Mouse (Mus musculus) cerebellum, postnatal 25 days (tissue): ENCODE data around the gene Ttc21a.

Experiments
- DNase-seq, 2 experiments: peaks; one replicate each; pipeline ENCODE4 v3.0.0; 2021; ENCODE audit warnings: mixed read lengths in 2 of 2

Gene Ttc21a

DNA sequence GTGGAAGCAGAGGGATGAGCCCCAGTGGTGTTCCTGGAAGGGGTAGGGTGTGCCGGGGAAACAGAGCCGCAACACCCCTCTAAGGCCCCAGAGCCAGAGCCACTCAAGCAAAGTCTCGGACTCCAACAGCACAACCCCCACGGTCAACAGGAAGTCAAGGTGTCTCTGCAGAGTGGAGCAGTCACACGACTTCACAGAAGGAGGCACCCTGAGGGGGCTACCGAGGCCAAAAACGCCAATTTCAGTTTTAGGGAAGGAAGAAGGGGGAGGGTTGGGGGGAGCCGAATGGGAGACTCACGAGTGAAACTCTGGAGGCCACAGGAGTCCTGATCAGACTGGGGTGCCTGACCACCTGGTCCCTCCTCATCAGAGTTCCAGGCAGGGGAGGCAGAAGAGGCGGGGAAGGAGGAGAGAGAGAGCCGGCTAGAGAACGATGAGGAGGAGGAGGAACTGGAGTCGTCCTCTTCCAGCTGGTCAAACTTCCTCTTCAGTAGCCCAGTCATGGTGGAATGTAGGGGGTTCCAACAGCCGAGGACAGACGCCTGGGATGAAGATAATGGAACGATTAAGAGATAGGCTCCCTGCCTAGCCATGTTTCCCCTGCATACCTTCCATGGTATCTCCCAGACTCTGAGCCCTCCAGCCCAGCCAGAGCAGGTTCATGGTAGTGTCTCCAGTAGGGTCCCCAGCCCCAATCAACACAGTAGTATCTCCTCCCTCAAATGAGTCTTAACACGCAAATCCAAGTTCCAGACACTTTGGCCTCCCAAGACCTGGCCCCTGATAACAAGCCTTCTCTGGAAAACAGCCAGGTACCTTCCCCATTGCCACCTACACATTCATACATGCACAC, 39.5 kb downstream of the Ttc21a start:
- peak in 1 of 2 experiments; percentile 28 for DNase-seq

DNA sequence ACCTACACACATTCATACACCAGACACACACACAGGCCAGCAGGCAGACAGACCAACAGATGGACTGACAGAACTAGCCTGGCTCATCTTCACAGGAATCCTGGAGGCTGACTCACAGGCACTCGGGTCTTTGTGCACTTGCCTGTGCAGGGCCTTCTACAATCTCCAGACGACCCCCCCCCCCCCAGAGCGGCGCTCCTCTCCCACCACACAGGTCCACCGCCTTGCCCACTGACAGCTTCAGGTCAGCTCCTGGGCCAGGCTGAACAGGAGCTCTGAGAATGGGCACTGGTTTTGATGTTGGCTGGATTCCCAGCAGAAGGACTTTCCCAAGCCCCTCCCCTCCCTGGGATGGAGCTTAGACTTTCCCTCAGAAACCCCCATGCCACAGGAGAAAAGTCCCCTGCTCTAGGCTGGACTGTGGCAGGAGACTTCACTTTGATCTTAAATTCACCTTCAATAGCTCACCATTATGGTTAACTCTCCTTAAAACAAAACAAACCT, 40.2 kb downstream of the Ttc21a start:
- peak; percentile 35 to 46 for DNase-seq

DNA sequence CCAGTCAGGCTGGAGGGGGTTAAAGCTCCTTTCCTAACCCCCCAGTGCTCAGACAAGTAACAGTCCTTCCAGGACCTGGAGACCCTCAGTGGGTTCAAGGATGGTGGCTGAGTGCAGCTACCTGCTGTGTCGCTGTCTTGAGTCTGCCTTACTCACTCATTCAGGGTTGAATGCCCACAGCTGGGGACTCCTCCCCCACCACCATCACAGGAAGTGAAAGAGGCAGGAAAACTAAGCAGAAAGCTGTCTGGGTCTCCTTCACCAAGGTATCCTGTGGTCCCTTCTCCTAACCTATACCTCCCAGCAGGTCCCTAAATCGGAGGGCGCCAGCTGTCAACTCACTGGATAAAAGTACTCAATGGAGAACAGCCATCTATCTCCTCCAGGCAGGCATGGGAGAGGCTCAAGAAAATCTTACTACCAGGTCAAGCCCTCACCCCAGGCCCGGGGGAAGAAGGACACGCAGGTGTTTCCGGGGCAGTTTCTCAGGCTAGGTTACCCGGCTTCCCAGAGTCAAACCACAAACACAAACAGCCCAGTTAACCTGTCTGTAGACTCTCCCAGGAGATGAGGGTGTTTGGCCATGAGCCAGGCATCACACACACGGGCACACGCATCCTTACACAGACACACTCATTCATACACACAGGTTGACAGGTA, 40.9 kb downstream of the Ttc21a start:
- peak; percentile 40 to 51 for DNase-seq

DNA sequence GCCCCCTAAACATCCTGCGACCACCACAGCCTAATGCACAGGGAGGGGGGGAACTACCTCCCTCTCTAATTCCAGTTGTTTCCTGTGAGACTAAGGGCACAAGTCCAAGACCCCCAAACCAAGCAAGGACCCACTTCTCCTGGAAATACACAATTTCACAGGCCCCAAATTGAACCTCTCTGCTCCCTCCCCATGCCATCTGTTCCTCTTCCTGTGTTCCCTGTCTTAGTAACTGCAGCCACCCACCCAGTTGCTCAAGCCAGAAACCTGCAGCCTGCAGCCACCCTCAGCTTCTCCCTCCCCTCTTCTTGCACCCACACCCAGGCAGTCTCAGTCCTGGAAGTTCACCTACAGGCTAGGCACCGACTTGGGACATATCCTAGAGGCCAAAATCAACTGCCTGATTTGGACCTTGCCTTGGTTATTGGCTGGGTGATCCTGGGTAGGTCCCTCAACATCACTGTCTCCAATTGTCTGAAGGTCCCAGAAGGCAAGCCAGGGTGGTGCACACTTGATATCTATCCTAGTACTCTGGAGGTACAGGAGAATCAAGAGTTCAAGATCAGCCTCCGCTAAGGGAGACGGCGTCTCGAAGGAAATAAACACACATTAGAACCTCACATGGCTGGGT, 41.5 kb downstream of the Ttc21a start:
- peak; percentile 52 to 57 for DNase-seq

DNA sequence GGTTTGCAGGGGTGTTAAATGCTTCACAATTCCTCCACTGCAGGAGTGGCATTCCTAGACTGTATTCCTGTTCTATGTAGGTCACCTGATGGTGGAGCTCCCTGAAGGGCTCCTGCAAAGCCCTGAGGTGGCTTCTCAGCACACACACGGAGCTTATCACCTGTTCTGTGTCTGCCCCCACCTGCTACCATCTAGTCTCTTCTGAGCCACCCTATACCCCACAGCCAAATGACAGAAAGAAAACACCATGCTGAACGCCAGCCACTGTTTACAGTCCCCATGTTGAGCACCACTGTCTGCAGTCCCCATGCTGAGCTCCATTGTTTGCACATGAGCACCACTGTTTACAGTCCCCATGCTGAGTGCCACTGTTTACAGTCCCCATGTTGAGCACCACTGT, 42.3 kb downstream of the Ttc21a start:
- peak in 1 of 2 experiments; percentile 47 for DNase-seq

DNA sequence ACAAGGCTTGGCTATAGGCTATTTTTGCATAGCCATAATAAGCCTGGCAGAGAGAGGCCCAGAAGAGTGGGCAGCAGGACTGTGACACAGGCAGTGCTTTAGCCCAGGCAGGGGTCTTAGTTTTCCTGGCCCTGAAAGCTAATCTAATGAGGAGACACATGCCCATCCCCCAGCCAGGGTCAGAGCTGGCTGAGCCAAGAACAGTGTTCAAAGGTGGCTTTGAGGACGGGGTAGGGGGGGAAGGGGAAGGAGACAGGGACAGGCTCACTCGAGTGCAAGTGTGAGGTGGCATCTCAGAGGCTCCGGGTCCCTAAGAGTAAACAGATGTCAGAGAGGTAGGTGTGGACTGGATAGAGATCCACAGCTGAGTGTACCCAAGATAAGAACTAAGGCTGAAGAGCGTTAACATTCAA, 43.4 kb downstream of the Ttc21a start:
- peak in 1 of 2 experiments; percentile 16 for DNase-seq

DNA sequence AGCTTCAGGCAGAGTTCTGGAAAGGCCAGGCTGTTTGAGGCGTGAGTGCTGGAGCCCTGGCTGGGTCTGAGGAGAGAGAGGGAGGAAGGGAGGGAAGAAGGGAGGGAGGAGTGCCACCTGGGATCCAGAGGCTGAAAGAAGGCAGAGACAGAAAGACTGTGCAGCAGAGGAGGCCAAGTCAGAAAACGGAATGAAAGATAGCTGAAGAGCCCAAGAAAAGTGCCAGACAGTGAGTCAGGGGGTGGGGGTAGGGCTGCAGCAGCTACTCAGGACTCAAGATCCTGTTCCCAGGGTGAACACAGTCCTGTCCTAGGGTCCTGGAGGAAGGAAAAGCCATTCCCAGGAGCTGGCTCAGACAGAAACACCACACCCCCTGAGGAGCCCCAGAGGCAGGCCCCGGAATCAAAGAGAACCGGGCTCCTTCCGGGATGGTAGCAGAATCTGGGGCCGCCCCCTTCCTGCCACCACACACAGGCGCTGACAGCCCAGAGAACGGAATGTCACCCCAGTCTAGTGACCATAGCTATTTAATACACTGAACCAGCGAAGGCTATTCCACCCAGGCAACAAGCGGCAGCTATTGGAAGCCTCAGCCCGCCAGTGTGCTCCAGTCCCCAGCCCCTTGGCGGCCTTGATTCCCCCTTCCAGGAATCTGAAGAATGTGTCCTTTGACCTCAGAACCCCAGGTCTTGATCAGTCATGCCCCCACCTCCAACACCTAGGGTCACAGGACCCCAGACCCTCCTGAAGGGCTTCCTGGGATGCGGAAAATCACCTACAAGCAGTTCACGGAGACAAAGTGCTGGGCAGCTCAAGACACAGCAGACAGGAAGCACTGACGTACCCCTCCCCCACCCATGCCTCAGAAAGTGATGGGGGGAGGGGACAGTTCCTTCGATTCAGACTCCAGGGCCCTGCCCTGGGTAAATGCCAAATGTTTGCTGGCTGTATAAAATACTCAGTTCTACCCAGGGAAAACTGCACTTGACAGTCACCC, 44.1 kb downstream of the Ttc21a start:
- peak; percentile 32 to 45 for DNase-seq

DNA sequence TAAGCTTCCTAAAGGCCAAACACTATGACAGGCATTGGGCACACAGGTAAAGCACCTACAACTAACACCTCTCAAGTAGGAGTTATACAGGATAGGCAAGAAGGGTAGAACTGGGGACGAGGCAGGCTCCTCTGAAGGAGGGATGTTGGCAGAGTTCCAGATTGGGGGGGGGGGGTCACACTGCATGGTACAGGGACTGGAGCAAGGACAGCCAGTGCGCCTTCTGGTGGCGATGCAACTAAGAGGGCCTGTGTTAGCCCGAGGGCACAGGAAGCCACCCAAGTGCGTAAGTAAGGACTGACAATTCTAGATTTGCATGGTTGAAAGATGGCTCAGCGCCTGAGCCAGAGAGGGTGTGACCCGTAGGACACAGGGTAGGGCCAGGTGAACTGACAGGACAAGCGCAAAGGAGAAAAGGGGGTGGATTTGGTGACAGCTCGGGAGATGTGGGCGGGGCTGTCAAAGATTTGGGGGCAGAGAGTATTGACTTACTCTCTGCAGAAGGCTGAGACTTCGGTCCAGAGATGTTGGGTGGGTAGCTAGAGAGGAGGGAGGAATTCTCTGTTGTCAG, 44.9 kb downstream of the Ttc21a start:
- peak; percentile 52 to 72 for DNase-seq

DNA sequence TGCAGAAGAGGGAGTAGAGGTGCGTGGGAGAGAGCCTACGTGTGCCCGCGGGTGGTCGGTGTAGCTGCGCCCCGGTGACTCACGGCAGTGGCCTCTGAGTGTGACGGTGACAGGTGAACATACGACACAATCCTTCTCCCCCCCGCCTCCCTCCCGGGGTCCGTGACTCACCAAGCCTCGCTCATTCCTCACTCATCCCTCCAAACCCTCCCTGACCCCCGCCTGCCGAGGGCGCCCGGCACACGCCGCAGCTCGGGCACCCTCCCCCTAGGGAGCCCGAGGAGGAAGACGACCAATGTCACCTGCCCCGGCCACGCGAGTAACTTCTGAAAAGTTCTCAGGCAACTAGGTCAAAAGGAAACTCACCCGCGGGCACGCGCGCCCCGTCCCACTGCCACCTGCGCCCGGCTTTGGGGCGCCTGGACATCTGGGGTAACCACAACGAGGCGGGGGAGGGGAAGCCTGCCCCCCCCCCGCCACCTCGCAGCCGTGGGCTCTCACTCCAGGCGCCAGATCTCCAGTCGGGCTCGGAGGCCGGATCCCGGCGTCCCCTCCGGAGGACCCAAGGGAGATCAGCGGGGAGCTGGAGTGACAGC, 45.6 kb downstream of the Ttc21a start:
- DNase-seq: peak; percentile 43 to 60

DNA sequence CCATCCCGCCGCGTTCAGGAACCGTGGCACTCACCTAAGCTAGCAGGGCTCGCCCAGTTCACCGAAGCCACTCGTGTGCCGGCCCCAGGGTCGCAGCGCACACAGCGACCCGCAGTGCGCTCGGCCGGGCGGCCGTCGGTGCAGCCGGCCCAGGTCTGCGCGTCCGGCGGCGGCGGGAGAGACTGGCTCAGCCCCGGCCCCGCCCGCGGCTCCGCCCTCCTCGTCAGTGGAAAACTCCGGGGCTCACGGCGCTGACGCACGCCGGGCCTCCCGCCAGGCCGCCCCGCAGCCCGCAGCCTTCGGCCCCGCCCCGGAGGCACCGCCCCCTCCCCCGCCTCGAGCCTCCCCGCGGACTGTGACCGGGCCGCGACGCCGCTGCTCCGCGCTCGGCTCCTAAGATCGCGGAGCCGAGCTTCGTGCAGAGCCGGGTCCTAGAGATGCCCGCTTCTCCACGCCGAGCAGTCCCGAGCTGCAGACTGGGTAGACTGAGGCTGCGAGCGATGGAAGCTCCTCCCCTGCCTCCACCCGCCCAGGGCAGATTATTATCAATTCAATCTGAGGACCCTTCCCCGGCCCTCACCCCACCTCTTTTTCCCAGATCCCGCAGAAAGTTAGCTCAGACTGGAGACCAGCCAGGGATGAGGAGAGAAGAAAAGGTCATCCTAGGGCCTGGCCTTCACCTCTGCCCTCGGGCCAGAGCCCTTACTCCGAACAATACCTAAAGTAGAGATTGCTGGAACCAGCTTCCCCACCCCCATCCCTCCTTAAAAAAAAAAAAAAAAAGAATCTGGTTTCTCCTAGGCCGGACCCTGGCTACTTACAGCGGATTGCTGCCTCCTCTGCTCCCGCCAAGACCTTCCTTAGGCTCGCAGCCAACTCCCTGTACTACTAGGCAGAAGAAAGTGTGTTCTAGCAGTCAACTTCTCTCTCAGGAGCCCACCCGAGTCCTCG, 46.5 kb downstream of the Ttc21a start:
- DNase-seq: peak; percentile 86 to 94

DNA sequence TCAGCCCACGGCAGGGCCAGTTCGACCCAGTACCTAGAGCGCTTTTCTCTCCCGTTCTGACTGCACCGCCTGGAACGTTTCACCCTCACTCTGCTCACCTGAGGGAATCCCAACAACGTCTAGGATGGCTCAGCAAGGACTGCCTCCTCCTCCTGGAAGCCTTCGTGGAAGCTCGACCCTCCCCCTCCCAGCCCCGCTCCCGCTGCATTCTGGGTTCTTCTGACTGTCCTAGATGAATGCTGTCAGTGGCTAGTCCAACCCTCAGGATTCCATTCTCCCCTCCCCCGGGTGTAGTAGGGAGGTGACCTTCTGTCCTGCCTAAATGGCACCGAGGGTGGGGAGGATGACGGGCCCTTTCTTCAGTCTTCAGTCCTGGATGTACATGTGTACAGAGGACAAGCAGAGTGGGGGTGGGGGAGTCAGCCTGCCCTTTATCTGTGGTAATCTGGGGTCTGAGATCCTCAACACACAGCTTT, 47.2 kb downstream of the Ttc21a start, which contains the start of gene Csrnp1:
Gene Csrnp1 (minus strand): TSS at position 123 of the 476 bp plus-strand sequence.
- no peak for DNase-seq

DNA sequence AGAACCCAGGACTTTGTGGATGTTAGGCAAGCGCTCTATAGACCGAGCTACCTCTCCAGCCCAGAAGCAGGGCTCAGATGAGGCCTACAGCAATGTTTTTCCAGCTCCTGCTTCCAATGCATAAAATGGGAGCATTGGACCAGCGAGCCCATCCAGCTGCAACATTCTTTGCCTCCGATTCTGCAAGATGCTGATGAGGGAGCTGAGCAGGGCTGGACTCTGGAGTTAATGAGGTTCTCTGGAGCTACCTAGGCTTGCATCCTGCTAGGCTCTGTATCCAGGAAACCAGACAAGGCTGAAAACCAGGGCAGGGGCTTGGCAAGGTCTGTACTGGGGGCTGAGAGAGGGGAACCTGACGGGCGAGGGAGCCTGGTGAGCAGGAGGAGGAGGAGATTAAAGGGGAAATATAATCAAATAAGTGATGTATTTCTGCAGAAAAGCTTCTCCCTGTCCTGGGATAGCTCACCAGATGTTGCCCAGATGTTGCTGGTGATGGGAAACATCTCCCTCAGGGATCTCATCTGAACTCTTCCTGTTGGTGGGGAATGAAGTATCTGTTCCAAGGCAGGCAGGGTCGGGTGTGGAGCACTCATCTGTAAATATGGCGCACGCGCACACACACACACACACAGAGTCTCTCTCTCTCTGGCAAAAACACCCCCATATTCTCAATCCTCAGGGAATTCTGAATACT, 48.6 kb downstream of the Ttc21a start:
- DNase-seq: no peak

DNA sequence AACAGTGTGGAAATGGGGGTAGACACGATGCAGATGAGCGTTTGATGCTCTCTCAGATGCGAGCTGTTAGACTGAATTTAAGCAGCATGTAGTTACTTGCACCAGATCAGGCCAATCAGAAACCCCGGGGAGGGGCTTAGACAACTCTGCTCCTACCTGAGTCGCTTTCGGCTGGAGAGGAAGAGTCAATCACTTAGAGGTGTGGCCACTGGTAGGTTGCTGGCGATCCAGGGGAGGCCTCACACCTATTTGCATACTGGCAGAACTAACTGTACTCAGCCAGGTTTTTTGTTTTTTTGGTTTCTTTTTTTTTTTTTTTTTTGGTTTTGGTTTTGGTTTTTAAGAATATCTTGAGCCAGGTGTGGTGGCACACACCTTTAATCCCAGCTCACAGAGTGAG, 50.9 kb downstream of the Ttc21a start:
- no peak for DNase-seq

DNA sequence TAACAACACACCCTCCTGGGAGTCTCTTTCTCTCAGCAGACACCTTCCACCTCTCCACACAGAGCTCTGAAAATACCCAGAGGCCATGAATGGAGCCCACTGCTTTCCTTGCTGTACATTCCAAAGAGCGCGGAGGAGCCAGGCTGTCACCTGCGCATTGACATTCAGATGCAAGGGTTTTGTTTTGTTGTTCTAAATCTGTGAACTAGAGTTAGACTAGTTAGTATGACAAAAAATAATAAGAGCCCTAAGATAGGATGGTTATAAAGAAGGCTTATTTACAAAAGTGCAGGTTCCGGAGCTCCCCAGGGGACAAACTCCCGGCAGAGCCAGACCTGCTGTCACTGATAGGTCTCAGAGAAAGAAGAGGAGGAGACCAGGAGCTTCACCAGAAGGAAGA, 53.9 kb downstream of the Ttc21a start:
- no peak for DNase-seq

DNA sequence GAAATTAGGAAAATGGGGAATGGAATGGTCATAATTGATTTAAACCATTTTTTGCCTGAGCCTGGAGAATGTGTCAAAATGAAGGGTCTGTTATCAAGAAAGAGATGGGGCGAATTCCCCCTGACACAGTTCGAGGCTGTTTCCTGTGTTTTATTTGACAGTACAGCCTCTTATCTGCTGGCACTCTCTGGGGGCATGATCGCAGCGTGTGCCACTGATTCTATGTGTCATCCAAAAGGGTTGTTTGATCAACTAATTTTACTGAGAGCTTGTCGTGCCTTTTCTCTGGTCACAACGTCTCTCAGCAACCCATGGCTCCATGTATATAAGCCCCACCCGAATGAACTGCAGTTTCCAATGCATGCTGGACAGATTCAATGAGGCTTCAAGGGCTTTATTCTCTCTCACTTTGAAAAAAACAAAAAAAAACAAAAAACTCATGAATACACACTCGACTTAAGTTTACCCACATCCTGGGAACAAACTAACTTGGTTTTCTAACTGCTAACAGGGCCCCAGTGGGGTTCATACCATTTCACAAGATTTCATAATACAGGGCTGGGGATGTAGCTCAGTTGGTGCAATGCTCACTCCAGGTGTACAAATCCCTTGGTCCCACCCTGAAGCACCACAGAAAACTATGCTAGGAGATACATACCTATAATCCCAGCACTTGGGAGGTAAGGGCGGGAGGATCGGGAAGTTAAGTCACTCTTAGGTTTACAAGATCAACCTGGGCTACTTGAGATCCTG, 55.9 kb downstream of the Ttc21a start:
- no peak for DNase-seq

DNA sequence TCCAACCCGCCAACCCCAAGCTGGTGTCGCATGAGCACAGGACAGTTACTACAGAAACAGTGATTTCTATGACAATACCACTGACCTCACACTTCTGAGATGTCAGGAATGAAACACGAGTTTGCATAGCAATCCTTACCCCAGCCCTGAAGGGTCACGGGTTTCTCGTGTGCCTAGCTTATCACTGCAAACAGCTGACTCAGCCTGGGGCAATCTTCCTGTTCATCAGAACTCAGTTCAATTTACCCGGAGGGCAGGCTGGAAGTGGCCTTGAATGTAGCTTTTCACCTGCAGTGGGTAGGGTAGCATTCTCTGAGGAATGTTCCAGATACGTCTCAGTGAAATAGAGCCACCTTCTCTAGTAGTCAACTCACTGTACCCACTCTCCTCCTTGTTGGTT, 56.8 kb downstream of the Ttc21a start:
- DNase-seq: no peak

DNA sequence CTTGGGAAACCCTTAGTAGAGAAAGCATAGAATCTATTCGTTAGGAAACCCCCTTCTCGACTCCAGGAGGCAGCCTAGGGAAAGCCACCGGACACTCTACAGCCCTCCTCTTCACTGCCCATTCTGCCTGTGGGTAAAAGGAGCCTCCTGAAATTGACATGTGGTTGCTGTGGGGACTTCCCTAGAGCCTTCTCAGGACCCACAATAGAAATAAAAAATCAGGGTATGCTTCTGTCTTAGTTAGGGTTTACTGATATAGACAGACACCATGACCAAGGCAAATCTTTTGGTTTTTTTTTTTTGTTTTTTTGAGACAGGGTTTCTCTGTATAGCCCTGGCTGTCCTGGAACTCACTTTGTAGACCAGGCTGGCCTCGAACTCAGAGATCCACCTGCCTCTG, 58.7 kb downstream of the Ttc21a start:
- DNase-seq: no peak

DNA sequence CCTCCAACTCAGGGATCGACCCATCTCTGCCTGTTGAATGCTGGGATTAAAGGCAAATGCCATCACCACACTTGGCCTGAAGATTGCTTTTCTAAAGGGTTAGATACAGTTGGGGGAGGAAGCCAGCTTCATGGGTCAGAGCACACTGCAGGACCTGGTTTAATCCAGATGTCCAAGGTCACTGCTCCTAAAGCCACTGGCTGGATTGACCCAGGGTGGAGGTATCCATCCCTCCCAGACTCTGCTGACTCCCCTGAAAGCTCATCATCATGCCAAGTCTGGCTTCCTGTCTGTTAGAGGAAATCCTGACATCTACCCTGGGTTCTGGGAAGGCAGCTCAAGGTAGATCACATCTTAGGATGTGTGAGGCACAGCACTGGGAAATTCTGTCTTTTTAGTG, 61.4 kb downstream of the Ttc21a start:
- DNase-seq: no peak

DNA sequence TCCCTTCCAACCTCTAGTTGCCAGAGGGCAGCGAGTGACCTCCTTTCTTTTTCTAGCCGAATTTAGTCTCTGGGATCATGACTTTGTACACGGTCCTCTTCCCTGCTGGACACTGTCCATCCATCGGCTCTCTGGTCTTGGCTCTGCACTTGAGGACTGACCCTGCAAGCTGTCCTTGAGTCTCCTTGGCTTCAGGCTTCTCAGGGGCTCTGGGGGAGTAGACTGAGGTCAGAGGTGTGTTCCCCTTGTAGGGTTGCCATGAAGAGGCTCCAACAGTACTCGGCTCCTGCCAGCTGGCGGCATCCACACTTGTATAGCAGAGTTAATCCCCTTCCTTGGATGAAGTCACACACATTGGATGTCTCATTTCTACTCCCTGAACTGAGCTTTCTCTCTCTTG, 62.2 kb downstream of the Ttc21a start:
- DNase-seq: no peak
